Mouse (Mus musculus) heart, postnatal 0 days (tissue): ENCODE results near the gene Ifrd2. TPM values are rescaled to one million over a fixed set of nuclear protein-coding genes. Genes with fewer than 3 reads are reported as not detected.

Source experiments
- ATAC-seq: fragments of 200-750 bp; cut with Nextera tagmentation; 2 replicates; pipeline ENCODE4 v1.8.0; 2017; ENCODE audit warnings: low read depth, moderate number of reproducible peaks, moderate library complexity; ENCODE audit not compliant: insufficient read depth
- DNase-seq: peaks from one replicate; pipeline ENCODE4 v3.0.0-alpha.2; 2016; ENCODE audit warnings: low spot score
- H3K27ac ChIP-seq: fragments of 300-500 bp; sonication (generic); 2 replicates; pipeline ENCODE4 v1.5.1; 2014; ENCODE audit warnings: low read depth, mild to moderate bottlenecking
- H3K27me3 ChIP-seq: fragments of 300-500 bp; sonication (generic); 2 replicates; pipeline ENCODE4 v1.6.1; 2014; ENCODE audit warnings: low read length, mixed read lengths; ENCODE audit not compliant: control insufficient read depth, insufficient read depth
- H3K36me3 ChIP-seq: fragments of 300-500 bp; sonication (generic); replicated peaks from 2 replicates; pipeline ENCODE4 v1.6.1; 2014; ENCODE audit warnings: low read length, mixed read lengths; ENCODE audit not compliant: control insufficient read depth, insufficient read depth
- H3K4me1 ChIP-seq: fragments of 300-500 bp; sonication (generic); 2 replicates; pipeline ENCODE4 v1.6.1; 2014; ENCODE audit warnings: antibody characterized with exemption; ENCODE audit not compliant: control insufficient read depth, insufficient read depth
- H3K4me2 ChIP-seq: fragments of 300-500 bp; sonication (generic); 2 replicates; pipeline ENCODE4 v1.6.1; 2014; ENCODE audit warnings: low read depth, mild to moderate bottlenecking, low read length, moderate library complexity
- H3K4me3 ChIP-seq: fragments of 300-500 bp; sonication (generic); 2 replicates; pipeline ENCODE4 v1.5.1; 2014; ENCODE audit warnings: low read depth, low read length
- H3K9ac ChIP-seq: fragments of 300-500 bp; sonication (generic); replicated peaks from 2 replicates; pipeline ENCODE4 v1.6.1; 2014; ENCODE audit warnings: low read depth, low read length, mixed read lengths
- H3K9me3 ChIP-seq: fragments of 300-500 bp; sonication (generic); replicated peaks from 2 replicates; pipeline ENCODE4 v1.6.1; 2016; ENCODE audit warnings: low read length; ENCODE audit not compliant: control insufficient read depth
- CTCF ChIP-seq: IDR thresholded peaks from 2 replicates; pipeline ENCODE4 v1.5.1; 2016; ENCODE audit warnings: antibody characterized with exemption, control low read depth, low read depth
- EP300 ChIP-seq: IDR thresholded peaks from 2 replicates; pipeline ENCODE4 v1.6.1; 2016; ENCODE audit warnings: antibody characterized with exemption, low read depth
- WGBS: fragments of 180-500 bp; shearing (Covaris S2); extraction: QIAGEN DNeasy Blood & Tissue Kit; methylation state at CpG from one replicate; pipeline ENCODE4 v1.1.7; 2014; 5-methylcytosine and 5-hydroxymethylcytosine counted together
- polyA plus RNA-seq: library from polyadenylated mRNA; unstranded; fragments of >200 nt; fragmentation: Nextera tagmentation; extraction: Ambion mirVana; gene quantifications from 2 replicates; pipeline ENCODE4 v1.2.1, GENCODE M21; 2015
- total RNA-seq: library from RNA; depleted of rRNA; stranded (reverse); fragments of >200 nt; gene quantifications from 2 replicates; pipeline ENCODE4 v1.2.3, GENCODE M21; 2014; ENCODE audit warnings: low replicate concordance

Ifrd2 gene
- total and polyA plus RNA-seq, 2 experiments from 2014 or later: 28.6 to 31.2 TPM

- Histone ChIP-seq H3K9me3 (no peaks in the 10 kb centered on the region), H3K36me3 (peaks cover 14% of the 10 kb centered on the region), H3K27ac (no peak overlapping the region), H3K9ac (no peak overlapping the region), H3K4me2 (no peak overlapping the region), H3K4me1 (peaks cover 14% of the 10 kb centered on the region; the same call in 1 of the 2 replicates), H3K4me3 (no peak overlapping the region), H3K27me3 (no peaks in the 10 kb centered on the region)
- no peak for DNase-seq
- no peak for ATAC-seq
- 85% methylated on average over 7 of the region's 7 CpGs for WGBS
- TF ChIP-seq EP300 (no peak), CTCF (no peak)
These were observed 4.9 kb upstream of the Ifrd2 start for GRCm38 (mm10) chr9:107582509-107583062.

GRCm38 (mm10) chr9:107583174-107583573 is 4.3 kb upstream of the Ifrd2 start:
- H3K4me1 ChIP-seq: peaks cover 14% of the 10 kb centered on the region
- DNase-seq (no peak), ATAC-seq (no peak)
- H3K27ac ChIP-seq: no peak overlapping the region
- WGBS: 90% methylated on average over 14 of the region's 14 CpGs
- no peak overlapping the region for H3K4me2 ChIP-seq
- TF ChIP-seq EP300: no peak
- no peak for TF ChIP-seq CTCF
- no peak overlapping the region for H3K9ac ChIP-seq
- H3K4me3 ChIP-seq: no peak overlapping the region
- no peaks in the 10 kb centered on the region for H3K27me3 ChIP-seq
- H3K36me3 ChIP-seq: peaks cover 14% of the 10 kb centered on the region
- H3K9me3 ChIP-seq: no peaks in the 10 kb centered on the region

GRCm38 (mm10) chr9:107586504-107586903 is 938 bp upstream of the Ifrd2 start:
- WGBS: 79% methylated on average over 5 of the region's 5 CpGs
- DNase-seq (no peak), ATAC-seq (no peak)
- Histone ChIP-seq H3K36me3 (peaks cover 30% of the 10 kb centered on the region), H3K9me3 (no peaks in the 10 kb centered on the region), H3K9ac (no peak overlapping the region), H3K4me1 (peaks cover 23% of the 10 kb centered on the region), H3K27ac (no peak overlapping the region), H3K4me2 (no peak overlapping the region), H3K27me3 (no peaks in the 10 kb centered on the region), H3K4me3 (no peak overlapping the region)
- TF ChIP-seq CTCF (no peak), EP300 (no peak)

GRCm38 (mm10) chr9:107587833-107588639 is 594 bp downstream of the Ifrd2 start:
- Histone ChIP-seq H3K4me1 (peaks cover 27% of the 10 kb centered on the region), H3K27me3 (no peaks in the 10 kb centered on the region), H3K9me3 (no peaks in the 10 kb centered on the region), H3K4me2 (peak overlapping the region; percentile 70), H3K9ac (peak overlapping the region; percentile 61), H3K27ac (peak overlapping the region; percentile 63), H3K4me3 (peak overlapping the region; percentile 68), H3K36me3 (peaks cover 40% of the 10 kb centered on the region)
- 2% methylated on average over 33 of the region's 33 CpGs for WGBS
- no peak for TF ChIP-seq EP300
- ATAC-seq: peak; percentile 19
- peak; percentile 52 for DNase-seq

- DNase-seq (peak; percentile 62), ATAC-seq (no peak)
- peaks cover 46% of the 10 kb centered on the region for H3K36me3 ChIP-seq
- H3K27me3 ChIP-seq: no peaks in the 10 kb centered on the region
- H3K9me3 ChIP-seq: no peaks in the 10 kb centered on the region
- 54% methylated on average over 25 of the region's 25 CpGs for WGBS
- H3K27ac ChIP-seq: peak overlapping the region; percentile 54
- TF ChIP-seq EP300 (no peak), CTCF (no peak)
- no peak overlapping the region for H3K4me2 ChIP-seq
- peaks cover 39% of the 10 kb centered on the region for H3K4me1 ChIP-seq
- no peak overlapping the region; the same call in 1 of the 2 replicates for H3K9ac ChIP-seq
- no peak overlapping the region for H3K4me3 ChIP-seq
These were observed 2.8 kb downstream of the Ifrd2 start for GRCm38 (mm10) chr9:107590058-107590772.
